In the genomic region with DNA sequence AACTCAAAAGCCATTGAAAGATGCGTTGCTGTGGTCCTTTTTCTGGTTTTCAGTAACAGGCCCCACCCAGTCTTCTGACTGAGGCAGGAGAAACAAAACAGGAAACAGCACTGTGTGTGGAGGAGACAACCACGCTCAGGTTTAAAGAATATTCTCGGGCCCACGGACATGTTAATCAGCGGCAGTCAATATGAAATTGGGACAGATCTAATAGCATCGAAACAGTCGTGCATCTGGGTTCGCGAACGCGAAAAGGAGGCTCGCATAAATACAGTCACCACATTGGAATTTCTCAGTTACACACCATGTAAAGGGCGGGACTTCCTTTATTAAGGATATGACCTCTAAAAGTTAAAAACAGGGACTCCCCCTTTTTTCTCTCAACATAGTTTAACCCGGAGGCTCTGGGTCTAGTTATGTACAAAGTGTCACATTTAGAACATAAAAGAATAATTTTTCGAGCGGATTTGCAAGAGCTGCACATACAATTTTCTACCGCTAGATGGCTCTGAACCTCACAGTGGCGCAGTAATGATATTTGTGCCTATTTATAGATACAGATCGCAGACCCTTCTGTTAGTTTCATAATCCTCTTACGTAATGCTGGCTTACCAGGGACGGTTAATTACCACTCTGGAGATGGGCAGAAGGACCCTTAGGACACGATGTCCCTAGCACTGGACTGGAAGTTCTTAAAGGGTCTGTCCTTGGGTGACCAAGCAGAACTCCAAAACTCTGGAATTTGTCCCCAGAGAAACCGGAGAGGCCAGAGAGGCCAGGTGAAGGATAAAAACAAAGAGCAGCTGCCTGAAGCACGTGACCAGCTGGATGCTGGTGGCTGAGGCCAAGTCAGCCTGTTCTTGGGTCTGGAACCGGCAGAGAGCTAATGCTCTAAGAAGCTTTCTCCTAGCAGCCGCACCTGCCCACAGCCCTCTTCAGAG, we compare ENCODE assay signal across 8 mouse cellular contexts.
DNase-seq lines count a peak whose midpoint lies in the region; ATAC-seq and TF ChIP-seq lines count a peak whose summit lies in the region.

No protein-coding gene starts in this region.

- DNase-seq in c-Kit-positive CD71-positive TER-119-positive erythroid progenitor cells, embryonic 14.5 days (ENCODE audit: low spot score), result peak; percentile 71
- DNase-seq in heart, postnatal 10 days, result peak; percentile 84 to 86
- DNase-seq in kidney, postnatal 36 days, result peak; percentile 85 to 94
- DNase-seq in liver, embryonic 13.5 days, result peak; percentile 52
- DNase-seq in natural killer cell, adult 2 months (ENCODE audit: low spot score in 2 of 2), result peak; percentile 82 to 85

- no peaks in the 10 kb centered on the region for H3K27me3 ChIP-seq in ES-Bruce4 (ENCODE audit: control insufficient read depth, insufficient read depth, low read length, poor library complexity, severe bottlenecking)
- H3K27me3 ChIP-seq in forebrain, embryonic 13.5 days, result no peaks in the 10 kb centered on the region
- no peaks in the 10 kb centered on the region for H3K27me3 ChIP-seq in liver, embryonic 13.5 days
- H3K27me3 ChIP-seq in stomach, embryonic 14.5 days (ENCODE audit: control insufficient read depth, insufficient read depth, low read length), result no peaks in the 10 kb centered on the region

- peak; percentile 90 for ATAC-seq in forebrain, embryonic 13.5 days
- ATAC-seq in liver, embryonic 13.5 days (ENCODE audit: low read depth), result peak; percentile 57
- peak; percentile 84; the same call in 1 of the 2 replicates for ATAC-seq in stomach, embryonic 14.5 days (ENCODE audit: insufficient number of reproducible peaks, insufficient read depth, low FRiP score, low read depth)

- H3K9me3 ChIP-seq in ES-Bruce4 (replicated peaks; ENCODE audit: control insufficient read depth, insufficient read depth, low read length, poor library complexity, severe bottlenecking), result no peaks in the 10 kb centered on the region
- H3K9me3 ChIP-seq in forebrain, embryonic 13.5 days (replicated peaks), result no peaks in the 10 kb centered on the region
- no peaks in the 10 kb centered on the region for H3K9me3 ChIP-seq in liver, embryonic 13.5 days (replicated peaks)
- H3K9me3 ChIP-seq in stomach, embryonic 14.5 days (ENCODE audit: control insufficient read depth, low read depth, low read length), result no peaks in the 10 kb centered on the region

- peak overlapping the region; percentile 39 for H3K4me2 ChIP-seq in forebrain, embryonic 13.5 days
- peak overlapping the region; percentile 64 for H3K4me2 ChIP-seq in liver, embryonic 13.5 days
- peak overlapping the region; percentile 22 for H3K4me2 ChIP-seq in stomach, embryonic 14.5 days (replicated peaks; ENCODE audit: low read depth, low read length)

- no peak for TF ChIP-seq EP300 in ES-Bruce4 (IDR thresholded peaks at IDR 0.05; ENCODE audit: insufficient read depth, low read depth, low read length)

- no peak for TF ChIP-seq POLR2A in ES-Bruce4 (IDR thresholded peaks at IDR 0.05; ENCODE audit: insufficient read depth, low read length)

- TF ChIP-seq CTCF in ES-Bruce4 (IDR thresholded peaks at IDR 0.05; ENCODE audit: low read depth, low read length), result peak; percentile 25

- no peak overlapping the region for H3K4me3 ChIP-seq in ES-Bruce4 (ENCODE audit: low read depth, low read length)
- no peak overlapping the region; the same call in 1 of the 2 replicates for H3K4me3 ChIP-seq in forebrain, embryonic 13.5 days
- H3K4me3 ChIP-seq in liver, embryonic 13.5 days (replicated peaks), result peak overlapping the region; percentile 53
- peak overlapping the region; percentile 20 for H3K4me3 ChIP-seq in stomach, embryonic 14.5 days (ENCODE audit: low read depth, low read length)

- no peaks in the 10 kb centered on the region for H3K4me1 ChIP-seq in ES-Bruce4 (ENCODE audit: control insufficient read depth, insufficient read depth, low read length)
- peaks cover 5% of the 10 kb centered on the region for H3K4me1 ChIP-seq in forebrain, embryonic 13.5 days
- peaks cover 23% of the 10 kb centered on the region for H3K4me1 ChIP-seq in liver, embryonic 13.5 days (replicated peaks)
- no peaks in the 10 kb centered on the region for H3K4me1 ChIP-seq in stomach, embryonic 14.5 days (ENCODE audit: control insufficient read depth, insufficient read depth, low read length)

- intact Hi-C loops in heart, postnatal 10 days (cut with DNase I), result loop anchor here (5.0 kb wide), 3 partner anchors 76 to 386 kb away; partner anchors contain the start of gene Zfp706

- H3K36me3 ChIP-seq in ES-Bruce4 (ENCODE audit: control insufficient read depth, insufficient read depth, low read length, poor library complexity, severe bottlenecking), result no peaks in the 10 kb centered on the region
- H3K36me3 ChIP-seq in forebrain, embryonic 13.5 days (ENCODE audit: poor library complexity, severe bottlenecking), result no peaks in the 10 kb centered on the region
- H3K36me3 ChIP-seq in liver, embryonic 13.5 days, result no peaks in the 10 kb centered on the region
- no peaks in the 10 kb centered on the region for H3K36me3 ChIP-seq in stomach, embryonic 14.5 days (ENCODE audit: control insufficient read depth, insufficient read depth, low read length)

- WGBS in forebrain, embryonic 13.5 days, result 19% methylated on average over 26 of the region's 26 CpGs
- WGBS in liver, embryonic 13.5 days (ENCODE audit: insufficient replicate concordance), result 8% methylated on average over 26 of the region's 26 CpGs
- WGBS in stomach, embryonic 14.5 days, result 13% methylated on average over 26 of the region's 26 CpGs

- peak overlapping the region; percentile 47 for H3K9ac ChIP-seq in ES-Bruce4 (ENCODE audit: low read depth, poor library complexity, severe bottlenecking)
- 0 out of 2 replicates have a peak overlapping the region, but pooled peaks have one; percentile 9 for H3K9ac ChIP-seq in forebrain, embryonic 13.5 days
- peak overlapping the region; percentile 62 for H3K9ac ChIP-seq in liver, embryonic 13.5 days
- no peak overlapping the region for H3K9ac ChIP-seq in stomach, embryonic 14.5 days (replicated peaks; ENCODE audit: low read depth, low read length)

- no peak overlapping the region for H3K27ac ChIP-seq in ES-Bruce4 (ENCODE audit: insufficient read depth, low read length)
- no peak overlapping the region for H3K27ac ChIP-seq in forebrain, embryonic 13.5 days
- peak overlapping the region; percentile 36 for H3K27ac ChIP-seq in liver, embryonic 13.5 days
- H3K27ac ChIP-seq in stomach, embryonic 14.5 days (ENCODE audit: low read length), result no peak overlapping the region

Comparison
In these comparisons a context has a peak if more than half of its experiments do, and no peak if none do; other contexts are left out.
1. H3K4me3 ChIP-seq: peak in liver, embryonic 13.5 days (single experiment) and stomach, embryonic 14.5 days (single experiment); none in ES-Bruce4 (single experiment) and forebrain, embryonic 13.5 days (single experiment).
2. Peak in every context shown above with its lines, with median percentiles within 50 percentile points of each other: DNase-seq, ATAC-seq and H3K4me2 ChIP-seq.